17 mouse cellular contexts compared by ENCODE assay signal in genomic region chr4:86845384-86845783, GRCm38 (mm10). TPM values are rescaled to one million over a fixed set of nuclear protein-coding genes. Genes with fewer than 3 reads are reported as not detected.
DNase-seq lines count a peak whose midpoint lies in the region.
"Had no signal": no experiment of that assay in that cellular context is flagged by ENCODE, and none has a peak within 500 bp of the region (broad histone marks: within the 10 kb centered on the region; RNA-seq: fewer than 3 reads in every experiment).

No protein-coding gene starts in this region.

- no peaks in the 10 kb centered on the region for H3K9me3 ChIP-seq in heart, embryonic 10.5 days
- H3K9me3 ChIP-seq: forebrain, embryonic 15.5 days; hindbrain, embryonic 15.5 days; limb, embryonic 12.5 days; midbrain, embryonic 13.5 days; stomach, embryonic 15.5 days had no signal

- H3K4me1 ChIP-seq in heart, embryonic 10.5 days = no peaks in the 10 kb centered on the region
- H3K4me1 ChIP-seq: forebrain, embryonic 15.5 days; hindbrain, embryonic 15.5 days; limb, embryonic 12.5 days; midbrain, embryonic 13.5 days; stomach, embryonic 15.5 days had no signal

- peak; percentile 57 for DNase-seq in adrenal gland, postnatal 14 days
- no peak for DNase-seq in adrenal gland, adult 8-10 months
- DNase-seq in heart, adult 9 months (ENCODE audit: low spot score in 2 of 2) = peak; percentile 20 to 22
- no peak for DNase-seq in heart, embryonic 10.5 days (ENCODE audit: low spot score)
- peak; percentile 34 for DNase-seq in cerebellum, adult 9-11 months
- DNase-seq in gastrocnemius, postnatal 25 days = peak; percentile 62
- DNase-seq in thymus, adult 18-20 months = no peak
- no peak for DNase-seq in right cerebral cortex, adult 2 months (ENCODE audit: low spot score in 2 of 2)
- DNase-seq: kidney, adult 11 months; kidney, postnatal 25 days; lung, adult 18-20 months had no signal

- peaks cover 56% of the 10 kb centered on the region for H3K36me3 ChIP-seq in heart, embryonic 10.5 days

- no peaks in the 10 kb centered on the region for H3K27me3 ChIP-seq in heart, embryonic 10.5 days (ENCODE audit: insufficient read depth, poor library complexity, severe bottlenecking)
- H3K27me3 ChIP-seq: forebrain, embryonic 15.5 days; hindbrain, embryonic 15.5 days; limb, embryonic 12.5 days; midbrain, embryonic 13.5 days; stomach, embryonic 15.5 days had no signal

- no peak overlapping the region for H3K4me3 ChIP-seq in heart, embryonic 10.5 days
- H3K4me3 ChIP-seq: forebrain, embryonic 15.5 days; hindbrain, embryonic 15.5 days; limb, embryonic 12.5 days; midbrain, embryonic 13.5 days; stomach, embryonic 15.5 days had no signal

- 94% methylated on average over 3 of the region's 3 CpGs for WGBS in heart, embryonic 10.5 days

- no peak overlapping the region for H3K27ac ChIP-seq in heart, embryonic 10.5 days
- H3K27ac ChIP-seq: forebrain, embryonic 15.5 days; hindbrain, embryonic 15.5 days; limb, embryonic 12.5 days; macrophage; midbrain, embryonic 13.5 days; stomach, embryonic 15.5 days had no signal

RNA-seq across cellular contexts. Expression of gene Rps6, which starts 11.8 kb away (rescaled TPM):
- 834 and 975 TPM in 2 replicates for total RNA-seq in adrenal gland, postnatal 14 days (2021)
- 100 to 1,000 TPM; 758 to 849 (median 847) TPM for total RNA-seq in adrenal gland, adult 8-10 months (2022)
- 492 and 664 TPM in 2 replicates for polyA plus RNA-seq in heart, embryonic 10.5 days (2016; fragmentation: Nextera tagmentation; extraction: Ambion mirVana)
- total RNA-seq in gastrocnemius, postnatal 25 days (2021) = 100 to 1,000 TPM; 353 to 393 TPM

RNA-seq across cellular contexts. Expression of gene Acer2, which starts 28.8 kb away (rescaled TPM):
- total RNA-seq in adrenal gland, postnatal 14 days (2021) = 40.3 and 52.8 TPM in 2 replicates
- total RNA-seq in adrenal gland, adult 8-10 months (2022) = 10 to 100 TPM; 12.0 to 18.3 (median 16.9) TPM
- polyA plus RNA-seq in heart, embryonic 10.5 days (2016; fragmentation: Nextera tagmentation; extraction: Ambion mirVana) = 25.0 and 32.8 TPM in 2 replicates
- total RNA-seq in gastrocnemius, postnatal 25 days (2021) = 1 to 10 TPM; 1.4 to 2.0 TPM

Comparison
In these comparisons a context has a peak if more than half of its experiments do, and no peak if none do; other contexts are left out.
1. DNase-seq: peak in adrenal gland, postnatal 14 days (single experiment), heart, adult 9 months (2 of 2), cerebellum, adult 9-11 months (single experiment) and gastrocnemius, postnatal 25 days (single experiment); none in adrenal gland, adult 8-10 months (single experiment), heart, embryonic 10.5 days (single experiment), thymus, adult 18-20 months (0 of 2) and right cerebral cortex, adult 2 months (0 of 2).
2. RNA of gene Acer2, which starts 28.8 kb away (total RNA-seq): 40.3 to 52.8 TPM in adrenal gland, postnatal 14 days and 12.0 to 18.3 TPM in adrenal gland, adult 8-10 months; 1.4 to 2.0 TPM in gastrocnemius, postnatal 25 days; every median in the first group is over 4 times any median in the second.